Mouse (Mus musculus) intestine, embryonic 16.5 days (tissue): ENCODE data around the gene Fmo1. TPM values are rescaled to one million over a fixed set of nuclear protein-coding genes. Genes with fewer than 3 reads are reported as not detected.
"Not testable (repeated sequence)": the region's sequence is repeated elsewhere in the genome, so short reads cannot be mapped to it uniquely, and the experiment has no call there.

Source experiments
- ATAC-seq: fragments of 200-750 bp; cut with Nextera tagmentation; 2 replicates; pipeline ENCODE4 v1.8.0; 2017; ENCODE audit warnings: moderate TSS enrichment, moderate library complexity
- H3K27ac ChIP-seq: fragments of 300-500 bp; sonication (generic); 2 replicates; pipeline ENCODE4 v1.5.1; 2014; ENCODE audit warnings: mild to moderate bottlenecking, low read length
- H3K27me3 ChIP-seq: fragments of 300-500 bp; sonication (generic); replicated peaks from 2 replicates; pipeline ENCODE4 v1.6.1; 2014; ENCODE audit warnings: low read length, control low read depth, mixed read lengths; ENCODE audit not compliant: control insufficient read depth, insufficient read depth
- H3K36me3 ChIP-seq: fragments of 300-500 bp; sonication (generic); 2 replicates; pipeline ENCODE4 v1.6.1; 2014; ENCODE audit warnings: low read length, control low read depth; ENCODE audit not compliant: control insufficient read depth, insufficient read depth
- H3K4me1 ChIP-seq: fragments of 300-500 bp; sonication (generic); 2 replicates; pipeline ENCODE4 v1.6.1; 2014; ENCODE audit warnings: low read length, control low read depth, mixed read lengths; ENCODE audit not compliant: control insufficient read depth, insufficient read depth
- H3K4me2 ChIP-seq: fragments of 300-500 bp; sonication (generic); 2 replicates; pipeline ENCODE4 v1.6.1; 2014; ENCODE audit warnings: low read depth, low read length, control low read depth
- H3K4me3 ChIP-seq: fragments of 300-500 bp; sonication (generic); 2 replicates; pipeline ENCODE4 v1.5.1; 2014; ENCODE audit warnings: mild to moderate bottlenecking, low read length
- H3K9ac ChIP-seq: fragments of 300-500 bp; sonication (generic); 2 replicates; pipeline ENCODE4 v1.6.1; 2014; ENCODE audit warnings: low read depth, low read length
- H3K9me3 ChIP-seq: fragments of 300-500 bp; sonication (generic); 2 replicates; pipeline ENCODE4 v1.6.1; 2016; ENCODE audit warnings: low read length, control low read depth; ENCODE audit not compliant: control insufficient read depth
- WGBS: fragments of 180-500 bp; shearing (Covaris S2); extraction: QIAGEN DNeasy Blood & Tissue Kit; methylation state at CpG from one replicate; pipeline ENCODE4 v1.1.7; 2014; 5-methylcytosine and 5-hydroxymethylcytosine counted together
- polyA plus RNA-seq: library from polyadenylated mRNA; unstranded; fragments of >200 nt; fragmentation: Nextera tagmentation; extraction: Ambion mirVana; gene quantifications from 2 replicates; pipeline ENCODE4 v1.2.1, GENCODE M21; 2015

Fmo1 gene
- polyA plus RNA-seq, 1 experiment from 2014 or later, result 12.8 TPM

- Histone ChIP-seq H3K9me3 (no peaks in the 10 kb centered on the region), H3K27me3 (no peaks in the 10 kb centered on the region), H3K4me2 (no peak overlapping the region), H3K4me3 (no peak overlapping the region), H3K36me3 (no peaks in the 10 kb centered on the region), H3K9ac (no peak overlapping the region), H3K27ac (no peak overlapping the region), H3K4me1 (no peaks in the 10 kb centered on the region)
- no peak for ATAC-seq
- 82% methylated on average over 7 of the region's 7 CpGs for WGBS
Measured at GRCm38 (mm10) chr1:162783669-162784248, 82.7 kb downstream of the Fmo1 start.

- not testable (repeated sequence) for H3K9me3 ChIP-seq, H3K4me3 ChIP-seq, H3K27me3 ChIP-seq, ATAC-seq, H3K27ac ChIP-seq, H3K9ac ChIP-seq, H3K36me3 ChIP-seq, H3K4me1 ChIP-seq, H3K4me2 ChIP-seq
- WGBS, result 89% methylated on average over 2 of the region's 2 CpGs
Measured at GRCm38 (mm10) chr1:162781035-162781434, 85.4 kb downstream of the Fmo1 start.

Other genes starting within 250 kb of the Fmo1 start
- gene Myoc, start 227.5 kb downstream of the Fmo1 start, polyA plus RNA-seq, result 0.06 and 0.18 TPM in 2 replicates
- not detected in 2 replicates for gene Myocos, start 208.4 kb downstream of the Fmo1 start, polyA plus RNA-seq
- gene Prrc2c, start 126.1 kb downstream of the Fmo1 start, polyA plus RNA-seq, result 87.1 and 112 TPM in 2 replicates
- 11.7 and 13.0 TPM in 2 replicates for gene Fmo4, start 52.6 kb downstream of the Fmo1 start, polyA plus RNA-seq
- 2.1 and 3.4 TPM in 2 replicates for gene Fmo2, start 32.1 kb upstream of the Fmo1 start, polyA plus RNA-seq
- gene Fmo6, start 70.9 kb upstream of the Fmo1 start, polyA plus RNA-seq, result not detected in 2 replicates
- not detected in 2 replicates for gene Fmo3, start 117.9 kb upstream of the Fmo1 start, polyA plus RNA-seq
- not detected in 2 replicates for gene Mroh9, start 219.1 kb upstream of the Fmo1 start, polyA plus RNA-seq